Mouse (Mus musculus) kidney, adult 11 months (tissue): ENCODE data around the gene Hyou1.
"Not testable (repeated sequence)": the region's sequence is repeated elsewhere in the genome, so short reads cannot be mapped to it uniquely, and the experiment has no call there.

Experiments
- DNase-seq: peaks from one replicate; pipeline ENCODE4 v3.0.0; 2022

The Hyou1 gene

GRCm38 (mm10) chr9:44352337-44352736 is 27.0 kb upstream of the Hyou1 start:
- DNase-seq = no peak

GRCm38 (mm10) chr9:44353142-44353541 is 26.1 kb upstream of the Hyou1 start:
- no peak for DNase-seq

- no peak for DNase-seq
These were observed 22.1 kb upstream of the Hyou1 start for GRCm38 (mm10) chr9:44357207-44357606.

- DNase-seq = peak; percentile 93
These were observed 17.9 kb upstream of the Hyou1 start, which contains the start of gene Vps11 for GRCm38 (mm10) chr9:44361190-44361917. Vps11 (minus strand) TSS chr9:44361670.

GRCm38 (mm10) chr9:44361931-44362330 is 17.4 kb upstream of the Hyou1 start:
- not testable (repeated sequence) for DNase-seq

- no peak for DNase-seq
These were observed 14.8 kb upstream of the Hyou1 start for GRCm38 (mm10) chr9:44364480-44364879.

GRCm38 (mm10) chr9:44373386-44373785 is 5.9 kb upstream of the Hyou1 start:
- no peak for DNase-seq

GRCm38 (mm10) chr9:44376141-44376540 is 3.1 kb upstream of the Hyou1 start:
- no peak for DNase-seq

GRCm38 (mm10) chr9:44377335-44377734 is 2.0 kb upstream of the Hyou1 start:
- not testable (repeated sequence) for DNase-seq

GRCm38 (mm10) chr9:44378153-44378730 is 1.0 kb upstream of the Hyou1 start:
- no peak for DNase-seq

- DNase-seq = peak; percentile 39
These were observed 572 bp downstream of the Hyou1 start for GRCm38 (mm10) chr9:44379862-44380261.

- no peak for DNase-seq
These were observed 5.3 kb downstream of the Hyou1 start for GRCm38 (mm10) chr9:44384596-44384995.

GRCm38 (mm10) chr9:44387221-44387620 is 7.9 kb downstream of the Hyou1 start:
- DNase-seq = peak; percentile 56

GRCm38 (mm10) chr9:44389273-44389672 is 10.0 kb downstream of the Hyou1 start:
- DNase-seq = peak; percentile 50

GRCm38 (mm10) chr9:44391466-44391865 is 12.2 kb downstream of the Hyou1 start:
- DNase-seq = peak; percentile 58

- DNase-seq = peak; percentile 99
These were observed 17.6 kb downstream of the Hyou1 start, which contains the start of gene Slc37a4 for GRCm38 (mm10) chr9:44396684-44397411. Slc37a4 (plus strand) TSS chr9:44396852.

GRCm38 (mm10) chr9:44398087-44398486 is 18.8 kb downstream of the Hyou1 start:
- peak; percentile 87 for DNase-seq

- no peak for DNase-seq
These were observed 19.3 kb downstream of the Hyou1 start for GRCm38 (mm10) chr9:44398551-44398950.

GRCm38 (mm10) chr9:44399114-44399794 is 20.0 kb downstream of the Hyou1 start:
- no peak for DNase-seq

- peak; percentile 65 for DNase-seq
These were observed 20.5 kb downstream of the Hyou1 start for GRCm38 (mm10) chr9:44399795-44400114.

GRCm38 (mm10) chr9:44401081-44401480 is 21.8 kb downstream of the Hyou1 start:
- peak; percentile 92 for DNase-seq

GRCm38 (mm10) chr9:44405011-44405410 is 25.7 kb downstream of the Hyou1 start:
- DNase-seq = no peak
